Mouse (Mus musculus) forebrain, embryonic 16.5 days (tissue): ENCODE measurements at regions not wholly inside any gene's neighbourhood (a gene's known extent, or its start where the extent isn't known, plus 50 kb on each side); places are given as distances from the start of the nearest gene placed in this dataset.

Source experiments
- ATAC-seq: fragments of 200-750 bp; cut with Nextera tagmentation; 2 replicates; pipeline ENCODE4 v1.8.0; 2017; ENCODE audit warnings: mild to moderate bottlenecking, moderate library complexity
- H3K27ac ChIP-seq: fragments of 300-500 bp; sonication (generic); 2 replicates; pipeline ENCODE4 v1.5.1; 2014; ENCODE audit warnings: low read length, control low read depth
- H3K27me3 ChIP-seq: fragments of 300-500 bp; sonication (generic); replicated peaks from 2 replicates; pipeline ENCODE4 v1.6.1; 2014; ENCODE audit warnings: low read length; ENCODE audit not compliant: control insufficient read depth, insufficient read depth
- H3K36me3 ChIP-seq: fragments of 300-500 bp; sonication (generic); 2 replicates; pipeline ENCODE4 v1.6.1; 2014; ENCODE audit not compliant: control insufficient read depth, insufficient read depth
- H3K4me1 ChIP-seq: fragments of 300-500 bp; sonication (generic); replicated peaks from 2 replicates; pipeline ENCODE4 v1.6.1; 2014; ENCODE audit warnings: low read length; ENCODE audit not compliant: control insufficient read depth, insufficient read depth
- H3K4me2 ChIP-seq: fragments of 300-500 bp; sonication (generic); 2 replicates; pipeline ENCODE4 v1.6.1; 2014; ENCODE audit warnings: mild to moderate bottlenecking, low read length, control low read depth
- H3K4me3 ChIP-seq: fragments of 300-500 bp; sonication (generic); replicated peaks from 2 replicates; pipeline ENCODE4 v1.5.1; 2014; ENCODE audit warnings: mild to moderate bottlenecking, low read length, control low read depth
- H3K9ac ChIP-seq: fragments of 300-500 bp; sonication (generic); replicated peaks from 2 replicates; pipeline ENCODE4 v1.6.1; 2014; ENCODE audit warnings: low read depth, low read length, control low read depth
- H3K9me3 ChIP-seq: fragments of 300-500 bp; sonication (generic); 2 replicates; pipeline ENCODE4 v1.6.1; 2016; ENCODE audit warnings: low read length; ENCODE audit not compliant: control insufficient read depth
- WGBS: fragments of 180-500 bp; shearing (Covaris S2); extraction: QIAGEN DNeasy Blood & Tissue Kit; methylation state at CpG from one replicate; pipeline ENCODE4 v1.1.7; 2014; 5-methylcytosine and 5-hydroxymethylcytosine counted together

GRCm38 (mm10) chr10:66879071-66879470 is 216.9 kb upstream of the Jmjd1c start:
- Histone ChIP-seq H3K36me3 (no peaks in the 10 kb centered on the region), H3K27ac (no peak overlapping the region), H3K4me3 (no peak overlapping the region), H3K27me3 (no peaks in the 10 kb centered on the region), H3K4me2 (no peak overlapping the region), H3K4me1 (no peaks in the 10 kb centered on the region), H3K9me3 (no peaks in the 10 kb centered on the region), H3K9ac (no peak overlapping the region)
- 0 out of 2 replicates have a peak, but pooled peaks have one; percentile 36 for ATAC-seq
- 69% methylated on average over 8 of the region's 8 CpGs for WGBS

- H3K9ac ChIP-seq = no peak overlapping the region
- no peaks in the 10 kb centered on the region for H3K27me3 ChIP-seq
- H3K4me3 ChIP-seq = no peak overlapping the region
- H3K9me3 ChIP-seq = no peaks in the 10 kb centered on the region
- no peaks in the 10 kb centered on the region for H3K4me1 ChIP-seq
- no peak overlapping the region for H3K27ac ChIP-seq
- WGBS = 83% methylated on average over 5 of the region's 5 CpGs
- no peaks in the 10 kb centered on the region for H3K36me3 ChIP-seq
- no peak overlapping the region for H3K4me2 ChIP-seq
- ATAC-seq = no peak
Observed at GRCm38 (mm10) chr10:66882825-66883224, 213.1 kb upstream of the Jmjd1c start.

GRCm38 (mm10) chr10:66885575-66885974 is 210.3 kb upstream of the Jmjd1c start:
- Histone ChIP-seq H3K4me1 (no peaks in the 10 kb centered on the region), H3K27ac (no peak overlapping the region), H3K9ac (no peak overlapping the region), H3K4me2 (no peak overlapping the region), H3K9me3 (no peaks in the 10 kb centered on the region), H3K4me3 (no peak overlapping the region), H3K36me3 (no peaks in the 10 kb centered on the region), H3K27me3 (no peaks in the 10 kb centered on the region)
- WGBS = 83% methylated on average over 5 of the region's 5 CpGs
- ATAC-seq = no peak

- H3K9ac ChIP-seq = no peak overlapping the region
- no peaks in the 10 kb centered on the region for H3K36me3 ChIP-seq
- H3K27me3 ChIP-seq = no peaks in the 10 kb centered on the region
- H3K4me1 ChIP-seq = no peaks in the 10 kb centered on the region
- ATAC-seq = no peak
- WGBS = 85% methylated on average over 12 of the region's 12 CpGs
- no peak overlapping the region for H3K4me3 ChIP-seq
- no peaks in the 10 kb centered on the region for H3K9me3 ChIP-seq
- no peak overlapping the region for H3K27ac ChIP-seq
- H3K4me2 ChIP-seq = no peak overlapping the region
Observed at GRCm38 (mm10) chr10:66889786-66890555, 206.0 kb upstream of the Jmjd1c start.

- Histone ChIP-seq H3K9ac (no peak overlapping the region), H3K36me3 (no peaks in the 10 kb centered on the region), H3K4me3 (no peak overlapping the region), H3K4me2 (no peak overlapping the region), H3K27ac (no peak overlapping the region), H3K27me3 (no peaks in the 10 kb centered on the region), H3K9me3 (no peaks in the 10 kb centered on the region), H3K4me1 (no peaks in the 10 kb centered on the region)
- WGBS = 94% methylated on average over 1 of the region's 1 CpGs
- ATAC-seq = no peak
Observed at GRCm38 (mm10) chr10:66891811-66892210, 204.1 kb upstream of the Jmjd1c start.

- no peak overlapping the region for H3K27ac ChIP-seq
- H3K27me3 ChIP-seq = no peaks in the 10 kb centered on the region
- H3K36me3 ChIP-seq = no peaks in the 10 kb centered on the region
- H3K4me1 ChIP-seq = peaks cover 6% of the 10 kb centered on the region; the same call in 1 of the 2 replicates
- 85% methylated on average over 14 of the region's 14 CpGs for WGBS
- H3K4me3 ChIP-seq = no peak overlapping the region
- H3K9ac ChIP-seq = no peak overlapping the region
- H3K4me2 ChIP-seq = no peak overlapping the region
- H3K9me3 ChIP-seq = no peaks in the 10 kb centered on the region
- ATAC-seq = no peak
Observed at GRCm38 (mm10) chr10:66893836-66894235, 202.1 kb upstream of the Jmjd1c start.

GRCm38 (mm10) chr10:66896698-66897622 is 199.0 kb upstream of the Jmjd1c start:
- Histone ChIP-seq H3K27ac (no peak overlapping the region), H3K27me3 (no peaks in the 10 kb centered on the region), H3K4me3 (no peak overlapping the region), H3K4me1 (peaks cover 17% of the 10 kb centered on the region), H3K36me3 (no peaks in the 10 kb centered on the region), H3K9ac (no peak overlapping the region), H3K9me3 (no peaks in the 10 kb centered on the region), H3K4me2 (no peak overlapping the region)
- ATAC-seq = no peak
- WGBS = 30% methylated on average over 11 of the region's 11 CpGs

GRCm38 (mm10) chr10:66899724-66900123 is 196.2 kb upstream of the Jmjd1c start:
- Histone ChIP-seq H3K9me3 (no peaks in the 10 kb centered on the region), H3K9ac (no peak overlapping the region), H3K4me2 (no peak overlapping the region), H3K36me3 (no peaks in the 10 kb centered on the region), H3K27ac (no peak overlapping the region), H3K27me3 (no peaks in the 10 kb centered on the region), H3K4me3 (no peak overlapping the region), H3K4me1 (peaks cover 17% of the 10 kb centered on the region)
- 89% methylated on average over 5 of the region's 5 CpGs for WGBS
- no peak for ATAC-seq

GRCm38 (mm10) chr10:66900781-66901180 is 195.1 kb upstream of the Jmjd1c start:
- no peak for ATAC-seq
- Histone ChIP-seq H3K36me3 (no peaks in the 10 kb centered on the region), H3K9ac (no peak overlapping the region), H3K4me1 (peaks cover 17% of the 10 kb centered on the region), H3K27me3 (no peaks in the 10 kb centered on the region), H3K4me3 (no peak overlapping the region), H3K9me3 (no peaks in the 10 kb centered on the region), H3K4me2 (0 out of 2 replicates have a peak overlapping the region, but pooled peaks have one; percentile 8), H3K27ac (no peak overlapping the region)
- WGBS = 47% methylated on average over 10 of the region's 10 CpGs
